Mouse (Mus musculus): Measurements from ENCODE around the gene Sstr1. TPM values are rescaled to one million over a fixed set of nuclear protein-coding genes. Genes with fewer than 3 reads are reported as not detected.

The Sstr1 gene
- 18.7 and 20.4 TPM in 2 replicates for polyA plus RNA-seq (2015; fragmentation: Nextera tagmentation; extraction: Ambion mirVana)

DNA sequence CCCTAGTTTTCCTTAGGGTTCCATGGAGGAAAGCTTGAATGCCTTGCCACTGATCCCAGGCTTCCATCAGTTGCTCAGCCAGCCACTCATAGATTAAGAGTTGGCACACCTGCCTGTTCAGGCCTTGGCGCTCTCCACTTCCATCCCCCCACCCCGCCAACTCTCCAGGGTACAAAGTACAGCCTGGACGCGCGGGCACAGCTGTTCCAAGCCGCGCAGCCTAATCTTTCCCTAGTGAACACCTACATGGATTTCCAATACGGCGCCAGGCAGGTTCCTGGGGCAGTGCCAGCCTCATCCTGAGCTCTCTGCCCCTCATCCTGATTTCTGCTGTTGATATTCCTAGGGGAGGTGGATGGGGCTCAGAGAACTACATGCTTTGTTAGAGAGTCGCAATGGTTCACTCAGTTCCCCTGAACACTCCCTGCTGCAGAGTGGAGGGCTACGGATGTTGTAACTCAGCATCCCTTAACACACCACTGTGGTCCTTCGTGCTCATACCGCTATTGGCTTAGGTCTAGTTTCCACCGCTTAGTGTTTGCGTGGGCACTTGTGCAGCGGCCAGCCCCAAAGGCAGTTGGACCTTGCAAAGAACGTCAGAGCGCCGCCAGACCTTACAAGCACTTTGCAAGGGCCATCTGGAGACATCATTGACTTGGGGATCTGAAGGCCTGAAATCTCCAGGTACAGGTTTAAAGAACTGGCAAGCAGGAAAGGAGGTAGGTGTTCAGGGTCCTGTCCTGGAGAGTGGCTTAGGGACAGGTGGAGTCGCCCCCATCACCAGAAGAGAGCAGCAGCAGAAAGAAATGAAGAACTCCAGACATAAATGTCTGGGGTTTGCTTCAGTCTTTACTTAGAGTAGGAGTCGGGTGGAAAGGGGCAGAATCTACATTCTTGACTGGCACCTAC is at the start of gene Sstr1:
Gene Sstr1 (plus strand): TSS at position 610 of the 909 bp plus-strand sequence.
- Histone ChIP-seq H3K27me3 (peaks cover 17% of the 10 kb centered on the region; the same call in 1 of the 2 replicates), H3K4me2 (peak within 1 kb of the TSS; percentile 95), H3K9me3 (no peaks in the 10 kb centered on the region), H3K4me1 (replicated peaks) (peaks cover 39% of the 10 kb centered on the region), H3K27ac (replicated peaks) (peak within 1 kb of the TSS; percentile 56; the same call in 1 of the 2 replicates), H3K9ac (peak within 1 kb of the TSS; percentile 66), H3K36me3 (no peaks in the 10 kb centered on the region), H3K4me3 (peak within 1 kb of the TSS; percentile 66)
- no peak; the same call in 1 of the 2 replicates for ATAC-seq (ENCODE audit: low FRiP score, low read depth)
- 13% methylated on average over 21 of the region's 21 CpGs for WGBS

DNA sequence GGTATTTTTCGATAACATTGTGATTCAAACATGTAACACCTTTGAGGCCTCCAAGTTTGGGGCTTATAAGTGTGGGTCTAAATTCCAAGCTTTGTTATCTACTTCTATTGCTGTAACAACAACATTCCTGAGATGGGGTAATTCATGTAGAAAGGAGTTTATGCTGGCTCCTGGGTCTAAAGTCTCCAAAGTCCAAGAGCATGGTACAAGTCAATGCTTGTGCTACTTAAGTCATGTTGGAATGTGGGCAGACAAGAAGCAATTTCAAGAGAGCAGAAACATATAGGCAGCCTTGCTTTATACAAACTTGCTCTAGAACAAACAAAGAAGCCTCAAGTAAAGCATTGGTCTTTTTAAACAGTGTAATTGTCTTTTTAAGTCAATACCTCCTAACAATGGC is 12.8 kb upstream of the Sstr1 start:
- no peaks in the 10 kb centered on the region for H3K9me3 ChIP-seq
- H3K27me3 ChIP-seq, result no peaks in the 10 kb centered on the region
- ATAC-seq (ENCODE audit: low FRiP score, low read depth), result no peak
- H3K27ac ChIP-seq (replicated peaks), result no peak overlapping the region
- H3K4me2 ChIP-seq, result no peak overlapping the region
- H3K36me3 ChIP-seq, result no peaks in the 10 kb centered on the region
- 96% methylated on average over 1 of the region's 1 CpGs for WGBS
- H3K4me3 ChIP-seq, result no peak overlapping the region
- H3K9ac ChIP-seq, result no peak overlapping the region
- no peaks in the 10 kb centered on the region for H3K4me1 ChIP-seq (replicated peaks)

DNA sequence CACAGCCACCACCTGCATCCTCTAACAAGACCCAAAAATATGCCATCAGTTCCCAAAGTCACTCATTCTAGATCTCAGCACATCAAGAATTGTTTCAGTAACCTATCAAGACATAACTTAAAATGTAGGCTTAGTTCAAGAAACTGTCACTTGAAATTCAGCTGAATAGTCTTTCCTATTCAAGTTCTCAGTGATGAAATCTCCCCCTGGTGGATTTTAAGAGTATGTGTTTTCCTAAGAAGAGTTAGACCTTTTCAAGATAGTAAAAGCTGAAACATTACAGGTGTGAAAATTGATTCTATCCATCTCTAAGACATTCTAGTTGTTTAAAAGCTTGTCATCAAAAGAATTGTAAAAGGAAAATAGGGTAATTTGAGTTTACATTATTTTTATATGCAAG is 10.4 kb upstream of the Sstr1 start:
- Histone ChIP-seq H3K27ac (replicated peaks) (no peak overlapping the region), H3K9ac (no peak overlapping the region), H3K4me3 (no peak overlapping the region), H3K36me3 (no peaks in the 10 kb centered on the region), H3K27me3 (no peaks in the 10 kb centered on the region), H3K9me3 (no peaks in the 10 kb centered on the region), H3K4me1 (replicated peaks) (no peaks in the 10 kb centered on the region), H3K4me2 (no peak overlapping the region)
- no peak for ATAC-seq (ENCODE audit: low FRiP score, low read depth)

DNA sequence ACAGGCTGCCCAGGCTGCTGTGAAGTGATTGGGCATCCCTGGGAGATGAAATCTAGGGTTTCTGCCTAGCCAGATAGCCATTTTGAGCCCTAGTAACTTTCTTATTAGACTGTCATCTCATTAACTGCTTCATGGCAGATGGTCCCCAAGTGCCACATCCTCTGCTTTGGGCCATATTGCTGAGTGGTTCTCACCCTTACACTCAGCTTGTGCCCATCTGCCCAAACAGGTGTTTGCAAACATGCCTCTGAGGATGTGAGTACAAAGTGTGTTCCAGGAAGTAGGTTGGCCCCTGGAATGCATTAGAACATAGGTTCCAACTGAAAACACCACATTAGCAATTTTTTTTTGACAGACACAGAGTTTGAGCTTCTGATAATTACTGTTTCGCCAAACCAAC is 3.6 kb upstream of the Sstr1 start:
- Histone ChIP-seq H3K9ac (no peak overlapping the region), H3K4me2 (no peak overlapping the region), H3K4me1 (replicated peaks) (peaks cover 20% of the 10 kb centered on the region), H3K36me3 (no peaks in the 10 kb centered on the region), H3K4me3 (no peak overlapping the region), H3K27me3 (peaks cover 10% of the 10 kb centered on the region; the same call in 1 of the 2 replicates), H3K27ac (replicated peaks) (no peak overlapping the region), H3K9me3 (no peaks in the 10 kb centered on the region)
- 50% methylated on average over 1 of the region's 1 CpGs for WGBS
- no peak for ATAC-seq (ENCODE audit: low FRiP score, low read depth)

DNA sequence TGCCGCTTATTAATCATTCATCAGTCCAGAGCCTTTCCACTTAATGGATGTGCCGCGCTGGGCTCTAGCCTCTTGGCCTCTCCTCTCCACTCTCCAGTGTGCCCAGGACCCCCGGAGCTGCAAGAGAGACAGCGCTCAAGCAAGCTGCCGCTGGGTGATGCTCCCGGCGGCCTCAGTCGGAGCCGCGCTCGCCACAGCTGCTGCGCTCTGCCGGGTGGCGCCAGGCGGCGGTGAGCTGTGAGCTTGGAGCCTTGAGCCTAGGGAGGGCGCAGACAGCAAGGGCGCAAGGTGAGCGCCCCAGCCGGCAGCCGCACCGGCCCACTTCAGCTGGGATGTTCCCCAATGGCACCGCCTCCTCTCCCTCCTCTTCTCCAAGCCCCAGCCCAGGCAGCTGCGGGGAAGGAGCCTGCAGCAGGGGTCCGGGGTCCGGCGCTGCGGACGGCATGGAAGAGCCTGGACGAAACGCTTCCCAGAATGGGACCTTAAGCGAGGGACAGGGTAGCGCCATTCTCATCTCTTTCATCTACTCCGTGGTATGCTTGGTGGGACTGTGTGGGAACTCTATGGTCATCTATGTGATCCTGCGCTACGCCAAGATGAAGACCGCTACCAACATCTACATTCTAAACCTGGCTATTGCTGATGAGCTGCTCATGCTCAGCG is 820 bp downstream of the Sstr1 start:
- peak overlapping the region; percentile 66 for H3K9ac ChIP-seq
- H3K4me3 ChIP-seq, result peak overlapping the region; percentile 66
- peaks cover 39% of the 10 kb centered on the region for H3K4me1 ChIP-seq (replicated peaks)
- no peaks in the 10 kb centered on the region for H3K36me3 ChIP-seq
- peak; percentile 67 for ATAC-seq (ENCODE audit: low FRiP score, low read depth)
- H3K4me2 ChIP-seq, result peak overlapping the region; percentile 95
- no peaks in the 10 kb centered on the region for H3K9me3 ChIP-seq
- under 1% methylated on average over 39 of the region's 39 CpGs for WGBS
- H3K27ac ChIP-seq (replicated peaks), result peak overlapping the region; percentile 56; the same call in 1 of the 2 replicates
- peaks cover 19% of the 10 kb centered on the region; the same call in 1 of the 2 replicates for H3K27me3 ChIP-seq

DNA sequence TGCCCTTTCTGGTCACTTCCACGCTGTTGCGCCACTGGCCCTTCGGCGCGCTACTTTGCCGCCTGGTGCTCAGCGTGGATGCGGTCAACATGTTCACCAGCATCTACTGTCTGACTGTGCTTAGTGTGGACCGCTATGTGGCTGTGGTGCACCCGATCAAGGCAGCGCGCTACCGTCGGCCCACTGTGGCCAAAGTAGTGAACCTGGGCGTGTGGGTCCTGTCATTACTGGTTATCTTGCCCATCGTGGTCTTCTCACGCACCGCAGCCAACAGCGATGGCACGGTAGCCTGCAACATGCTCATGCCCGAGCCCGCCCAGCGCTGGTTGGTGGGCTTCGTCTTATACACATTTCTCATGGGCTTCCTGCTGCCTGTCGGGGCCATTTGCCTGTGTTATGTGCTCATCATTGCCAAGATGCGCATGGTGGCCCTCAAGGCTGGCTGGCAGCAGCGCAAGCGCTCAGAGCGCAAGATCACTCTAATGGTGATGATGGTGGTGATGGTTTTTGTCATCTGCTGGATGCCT is 1.4 kb downstream of the Sstr1 start:
- Histone ChIP-seq H3K27me3 (peaks cover 19% of the 10 kb centered on the region; the same call in 1 of the 2 replicates), H3K9me3 (no peaks in the 10 kb centered on the region), H3K4me2 (peak overlapping the region; percentile 95), H3K36me3 (no peaks in the 10 kb centered on the region), H3K27ac (replicated peaks) (peak overlapping the region; percentile 56), H3K4me3 (peak overlapping the region; percentile 66), H3K9ac (peak overlapping the region; percentile 66), H3K4me1 (replicated peaks) (peaks cover 39% of the 10 kb centered on the region)
- WGBS, result under 1% methylated on average over 29 of the region's 29 CpGs
- peak; percentile 23 for ATAC-seq (ENCODE audit: low FRiP score, low read depth)

DNA sequence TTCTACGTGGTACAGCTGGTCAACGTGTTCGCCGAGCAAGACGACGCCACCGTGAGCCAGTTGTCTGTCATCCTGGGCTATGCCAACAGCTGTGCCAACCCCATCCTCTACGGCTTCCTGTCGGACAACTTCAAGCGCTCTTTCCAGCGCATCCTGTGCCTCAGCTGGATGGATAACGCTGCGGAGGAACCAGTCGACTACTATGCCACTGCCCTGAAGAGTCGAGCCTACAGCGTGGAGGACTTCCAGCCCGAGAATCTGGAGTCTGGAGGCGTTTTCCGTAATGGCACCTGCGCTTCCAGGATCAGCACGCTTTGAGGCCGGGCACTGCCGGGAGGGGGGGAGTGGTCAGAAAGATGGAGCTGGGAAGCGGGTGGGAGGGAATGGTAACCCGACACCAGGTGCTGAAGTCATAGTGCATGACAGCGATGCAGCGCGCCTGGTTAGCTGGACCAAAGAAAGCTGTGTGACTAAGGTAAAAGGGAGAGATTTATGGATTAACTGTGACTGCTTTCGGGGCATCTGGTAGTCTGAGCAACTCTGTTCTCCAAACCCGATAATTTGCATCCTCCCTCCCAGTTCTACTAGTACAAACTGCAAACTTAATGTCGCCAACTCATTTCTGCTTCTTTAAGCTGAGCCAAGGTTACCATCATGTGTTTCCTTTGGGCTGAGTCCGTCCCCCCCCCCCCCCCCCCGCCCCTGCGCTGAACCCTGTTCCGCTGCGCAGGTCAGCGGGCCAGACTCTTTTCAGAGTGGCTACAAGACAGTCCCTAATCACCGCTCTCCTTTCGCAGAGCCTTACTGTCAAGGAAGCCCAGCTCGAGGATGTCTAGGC is 2.1 kb downstream of the Sstr1 start:
- peaks cover 19% of the 10 kb centered on the region; the same call in 1 of the 2 replicates for H3K27me3 ChIP-seq
- H3K4me1 ChIP-seq (replicated peaks), result peaks cover 39% of the 10 kb centered on the region
- ATAC-seq (ENCODE audit: low FRiP score, low read depth), result peak; percentile 17; the same call in 1 of the 2 replicates
- peak overlapping the region; percentile 66 for H3K9ac ChIP-seq
- peak overlapping the region; percentile 66 for H3K4me3 ChIP-seq
- WGBS, result under 1% methylated on average over 35 of the region's 40 CpGs
- peak overlapping the region; percentile 95 for H3K4me2 ChIP-seq
- H3K36me3 ChIP-seq, result no peaks in the 10 kb centered on the region
- no peaks in the 10 kb centered on the region for H3K9me3 ChIP-seq
- peak overlapping the region; percentile 56 for H3K27ac ChIP-seq (replicated peaks)

DNA sequence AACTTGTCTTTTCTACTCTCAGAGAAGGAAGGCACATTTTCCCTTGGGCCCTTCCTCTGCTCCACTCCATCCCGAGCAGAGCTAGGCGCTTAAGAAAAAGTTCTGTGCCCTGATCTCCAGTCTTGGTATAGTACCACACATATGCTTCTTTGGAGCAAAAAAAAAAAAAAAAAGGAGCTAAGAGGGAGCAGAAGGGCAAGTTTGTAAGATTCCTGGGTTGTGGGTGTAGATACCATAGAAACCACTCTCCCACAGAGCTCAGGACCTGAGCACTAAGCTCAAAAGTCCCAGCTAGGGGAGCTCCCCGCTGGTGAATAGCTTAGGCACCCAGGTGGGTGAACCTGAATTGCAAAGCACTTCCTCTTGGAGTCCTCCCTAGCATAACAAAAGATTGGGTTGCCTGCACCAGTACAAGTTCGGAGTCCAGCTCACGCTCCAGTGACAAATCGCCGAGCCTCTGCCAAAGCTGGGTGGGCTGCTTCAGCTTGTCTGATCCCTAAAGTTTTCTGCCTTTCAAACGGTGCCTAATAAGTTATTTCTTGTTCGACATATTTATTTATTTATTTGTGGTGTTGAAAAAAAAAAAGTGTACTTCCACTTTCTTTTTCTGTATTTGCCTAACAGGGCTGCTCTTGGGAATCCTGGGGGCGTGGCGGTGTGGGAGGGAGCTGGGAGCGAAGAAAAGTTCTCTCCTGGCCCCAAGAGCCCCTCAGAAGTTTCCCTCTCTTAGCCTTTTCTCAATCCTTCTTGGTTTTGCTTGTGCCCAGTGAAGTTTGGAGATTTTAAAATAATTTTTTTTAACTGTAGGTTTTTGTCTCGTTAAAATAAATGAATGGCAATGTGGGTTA is 2.9 kb downstream of the Sstr1 start:
- WGBS, result 4% methylated on average over 13 of the region's 13 CpGs
- no peaks in the 10 kb centered on the region for H3K9me3 ChIP-seq
- peaks cover 19% of the 10 kb centered on the region; the same call in 1 of the 2 replicates for H3K27me3 ChIP-seq
- no peak overlapping the region for H3K27ac ChIP-seq (replicated peaks)
- no peaks in the 10 kb centered on the region for H3K36me3 ChIP-seq
- no peak for ATAC-seq (ENCODE audit: low FRiP score, low read depth)
- peak overlapping the region; percentile 66 for H3K4me3 ChIP-seq
- H3K4me2 ChIP-seq, result peak overlapping the region; percentile 95
- H3K9ac ChIP-seq, result peak overlapping the region; percentile 66
- peaks cover 39% of the 10 kb centered on the region for H3K4me1 ChIP-seq (replicated peaks)

DNA sequence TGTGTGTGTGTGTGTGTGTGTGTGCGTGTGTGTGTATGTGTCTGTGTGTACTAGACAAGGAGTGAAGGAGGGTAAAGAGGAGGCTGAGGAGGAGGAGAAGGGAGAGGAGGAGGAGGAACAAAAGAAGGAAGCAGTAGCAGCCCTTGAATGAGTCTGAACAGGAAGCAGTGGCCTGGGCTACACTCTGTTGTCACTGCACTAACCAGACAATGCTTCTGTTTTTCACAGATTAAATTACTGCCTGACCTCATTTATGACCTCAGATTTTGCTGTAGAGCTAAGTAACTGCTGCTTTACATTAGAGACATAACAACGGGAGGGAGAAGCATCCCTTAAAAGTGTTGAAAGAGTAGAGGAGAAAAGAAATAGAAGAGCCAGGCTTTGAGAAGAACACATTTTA is 4.6 kb downstream of the Sstr1 start:
- Histone ChIP-seq H3K36me3 (no peaks in the 10 kb centered on the region), H3K4me1 (replicated peaks) (peaks cover 35% of the 10 kb centered on the region), H3K9ac (no peak overlapping the region), H3K9me3 (no peaks in the 10 kb centered on the region), H3K4me3 (no peak overlapping the region), H3K27ac (replicated peaks) (no peak overlapping the region), H3K4me2 (peak overlapping the region; percentile 35), H3K27me3 (peaks cover 14% of the 10 kb centered on the region; the same call in 1 of the 2 replicates)
- 49% methylated on average over 2 of the region's 2 CpGs for WGBS
- no peak for ATAC-seq (ENCODE audit: low FRiP score, low read depth)

DNA sequence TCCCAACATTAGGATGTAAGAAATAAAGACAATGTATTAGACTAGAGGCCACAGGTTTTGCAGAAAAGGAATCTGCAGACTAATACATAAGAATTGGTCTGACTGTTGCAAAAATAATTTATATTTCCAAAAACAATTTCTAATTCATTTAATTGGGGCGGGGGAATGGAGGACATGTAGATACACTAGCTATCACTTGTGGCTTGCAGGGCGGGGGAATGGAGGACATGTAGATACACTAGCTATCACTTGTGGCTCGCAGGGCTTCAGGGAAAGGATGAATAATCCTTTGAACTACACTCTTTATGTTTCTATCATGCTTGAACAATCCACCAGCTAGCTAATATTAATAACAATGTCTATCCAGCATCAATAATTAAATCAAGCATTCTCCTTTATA is 7.5 kb downstream of the Sstr1 start:
- Histone ChIP-seq H3K27ac (replicated peaks) (no peak overlapping the region), H3K9me3 (no peaks in the 10 kb centered on the region), H3K4me2 (no peak overlapping the region), H3K4me1 (replicated peaks) (peaks cover 9% of the 10 kb centered on the region), H3K36me3 (no peaks in the 10 kb centered on the region), H3K9ac (no peak overlapping the region), H3K4me3 (no peak overlapping the region), H3K27me3 (0 out of 2 replicates have a peak, but pooled peaks cover 6% of the 10 kb centered on the region)
- WGBS, result 92% methylated on average over 3 of the region's 3 CpGs
- no peak for ATAC-seq (ENCODE audit: low FRiP score, low read depth)
